In genomic region chr6:148046881-148047649, GRCm38 (mm10) we compare ENCODE assay signal across 8 mouse cellular contexts. TPM values are rescaled to one million over a fixed set of nuclear protein-coding genes. Genes with fewer than 3 reads are reported as not detected.
DNase-seq lines count a peak whose midpoint lies in the region; ATAC-seq and TF ChIP-seq lines count a peak whose summit lies in the region.

Gene Far2, plus strand, starts transcription at chr6:148047259.

- ATAC-seq in hindbrain, postnatal 0 days, result peak; percentile 88
- ATAC-seq in limb, embryonic 14.5 days (ENCODE audit: low FRiP score, low read depth), result peak; percentile 34; the same call in 1 of the 2 replicates

- peak within 1 kb of the TSS; percentile 83 for H3K4me2 ChIP-seq in hindbrain, postnatal 0 days (ENCODE audit: low read depth, low read length)
- H3K4me2 ChIP-seq in limb, embryonic 14.5 days (replicated peaks; ENCODE audit: low read depth, low read length, severe bottlenecking), result peak within 1 kb of the TSS; percentile 77

- TF ChIP-seq POLR2A in embryonic fibroblast, embryonic 13.5 days (IDR thresholded peaks at IDR 0.05; ENCODE audit: low read depth, low read length), result no peak
- no peak for TF ChIP-seq POLR2A in limb, embryonic 14.5 days (IDR thresholded peaks at IDR 0.05; ENCODE audit: borderline replicate concordance, extremely low read depth, insufficient read depth, insufficient read length)

- no peaks in the 10 kb centered on the region for H3K9me3 ChIP-seq in hindbrain, postnatal 0 days (ENCODE audit: low read length)
- H3K9me3 ChIP-seq in limb, embryonic 14.5 days (ENCODE audit: control insufficient read depth, low read length), result no peaks in the 10 kb centered on the region

- 3% methylated on average over 34 of the region's 34 CpGs for WGBS in hindbrain, postnatal 0 days
- 4% methylated on average over 34 of the region's 34 CpGs for WGBS in limb, embryonic 14.5 days

- DNase-seq in gastrocnemius, postnatal 14 days, result peak; percentile 9
- no peak for DNase-seq in gastrocnemius, adult 18-20 months (ENCODE audit: low spot score)
- DNase-seq in adrenal gland, postnatal 36 days, result peak; percentile 57 to 58
- DNase-seq in hindbrain, postnatal 0 days (ENCODE audit: low spot score), result peak; percentile 59
- DNase-seq in limb, embryonic 14.5 days (ENCODE audit: low spot score), result peak; percentile 7
- peak; percentile 50 to 61 for DNase-seq in right cerebral cortex, postnatal 10 days (ENCODE audit: low spot score in 2 of 2)
- no peak for DNase-seq in B cell, adult 2 months

- intact Hi-C loops in gastrocnemius, postnatal 14 days (cut with DNase I; ENCODE audit: low total_unique reads), result no loop called here

- no peak for TF ChIP-seq CTCF in embryonic fibroblast, embryonic 13.5 days (IDR thresholded peaks at IDR 0.05; ENCODE audit: borderline replicate concordance, insufficient read depth, low read length)
- no peak for TF ChIP-seq CTCF in hindbrain, postnatal 0 days (IDR thresholded peaks at IDR 0.05; ENCODE audit: low read depth)

- H3K27ac ChIP-seq in embryonic fibroblast, embryonic 13.5 days (ENCODE audit: insufficient read depth, low read length), result no peak within 1 kb of the TSS
- H3K27ac ChIP-seq in hindbrain, postnatal 0 days, result peak within 1 kb of the TSS; percentile 80
- no peak within 1 kb of the TSS for H3K27ac ChIP-seq in limb, embryonic 14.5 days (replicated peaks; ENCODE audit: low read depth, low read length)

- peak within 1 kb of the TSS; percentile 9; the same call in 1 of the 2 replicates for H3K4me3 ChIP-seq in embryonic fibroblast, embryonic 13.5 days (ENCODE audit: insufficient read depth, low read length)
- H3K4me3 ChIP-seq in hindbrain, postnatal 0 days (ENCODE audit: low read length), result peak within 1 kb of the TSS; percentile 53
- H3K4me3 ChIP-seq in limb, embryonic 14.5 days (replicated peaks; ENCODE audit: low read length), result peak within 1 kb of the TSS; percentile 38

- H3K36me3 ChIP-seq in hindbrain, postnatal 0 days (ENCODE audit: insufficient read depth, low read length), result no peaks in the 10 kb centered on the region
- H3K36me3 ChIP-seq in limb, embryonic 14.5 days (ENCODE audit: control insufficient read depth, insufficient read depth, low read length), result no peaks in the 10 kb centered on the region

- H3K9ac ChIP-seq in hindbrain, postnatal 0 days (replicated peaks; ENCODE audit: low read length), result peak within 1 kb of the TSS; percentile 61
- peak within 1 kb of the TSS; percentile 48 for H3K9ac ChIP-seq in limb, embryonic 14.5 days (ENCODE audit: low read depth, low read length, severe bottlenecking)

- no peaks in the 10 kb centered on the region for H3K27me3 ChIP-seq in hindbrain, postnatal 0 days (ENCODE audit: insufficient read depth, low read length)
- peaks cover 7% of the 10 kb centered on the region for H3K27me3 ChIP-seq in limb, embryonic 14.5 days (ENCODE audit: control insufficient read depth, insufficient read depth, low read length)

- no peaks in the 10 kb centered on the region for H3K4me1 ChIP-seq in embryonic fibroblast, embryonic 13.5 days (ENCODE audit: control insufficient read depth, insufficient read depth, low read length)
- no peaks in the 10 kb centered on the region for H3K4me1 ChIP-seq in hindbrain, postnatal 0 days (ENCODE audit: insufficient read depth, low read length)
- no peaks in the 10 kb centered on the region for H3K4me1 ChIP-seq in limb, embryonic 14.5 days (ENCODE audit: control insufficient read depth, insufficient read depth, low read length)

RNA-seq across cellular contexts. Expression of gene Far2, which starts in this region (rescaled TPM):
- total RNA-seq in gastrocnemius, postnatal 14 days (2021), result under 1 TPM; 0.09 to 0.10 TPM
- total RNA-seq in gastrocnemius, adult 18-20 months (2021), result not detected
- total RNA-seq in adrenal gland, postnatal 36 days (2021), result 1 to 10 TPM; 2.7 to 3.8 TPM
- polyA plus RNA-seq in embryonic fibroblast, embryonic 13.5 days (2011; ENCODE audit: insufficient read length, low read depth, missing spikeins), result 0.25 TPM in 1 of 2 replicates, not detected in the other
- 31.7 and 34.4 TPM in 2 replicates for total RNA-seq in hindbrain, postnatal 0 days (2014; rRNA removed)
- polyA plus RNA-seq in hindbrain, postnatal 0 days (2015; fragmentation: Nextera tagmentation; extraction: Ambion mirVana), result 28.9 and 30.3 TPM in 2 replicates
- 0.63 and 0.68 TPM in 2 replicates for polyA plus RNA-seq in limb, embryonic 14.5 days (2012; rRNA removed)
- polyA plus RNA-seq in limb, embryonic 14.5 days (2014; fragmentation: Nextera tagmentation; extraction: Ambion mirVana), result 2.3 and 2.8 TPM in 2 replicates

Comparison
In these comparisons a context has a peak if more than half of its experiments do, and no peak if none do; other contexts are left out.
1. Peak in DNase-seq in gastrocnemius, postnatal 14 days; RNA of the gene not detected or under 1 TPM.
2. DNase-seq: peak in adrenal gland, postnatal 36 days (2 of 2), hindbrain, postnatal 0 days (single experiment), limb, embryonic 14.5 days (single experiment) and right cerebral cortex, postnatal 10 days (2 of 2); none in gastrocnemius, adult 18-20 months (single experiment) and B cell, adult 2 months (0 of 2).
3. Peak in every context shown above with its lines, with median percentiles within 50 percentile points of each other: H3K4me3 ChIP-seq.